Mouse (Mus musculus): Measurements from ENCODE around the gene Ift52.

The Ift52 gene

GRCm38 (mm10) chr2:163016916-163017743, at the start of gene Ift52:
Gene Ift52 (plus strand): TSS chr2:163017354.
- DNase-seq = peak; percentile 95

GRCm38 (mm10) chr2:162968357-162968756, 48.8 kb upstream of the Ift52 start:
- DNase-seq = no peak

- DNase-seq = no peak
Measured at GRCm38 (mm10) chr2:162969101-162969500, 48.1 kb upstream of the Ift52 start.

GRCm38 (mm10) chr2:162970896-162971295, 46.3 kb upstream of the Ift52 start:
- no peak for DNase-seq

GRCm38 (mm10) chr2:162972752-162973151, 44.4 kb upstream of the Ift52 start:
- DNase-seq = no peak

- no peak for DNase-seq
Measured at GRCm38 (mm10) chr2:162973206-162973605, 43.9 kb upstream of the Ift52 start.

- DNase-seq = no peak
Measured at GRCm38 (mm10) chr2:162973637-162974036, 43.5 kb upstream of the Ift52 start.

GRCm38 (mm10) chr2:162975157-162975775, 41.9 kb upstream of the Ift52 start:
- no peak for DNase-seq

GRCm38 (mm10) chr2:162976001-162976400, 41.2 kb upstream of the Ift52 start:
- DNase-seq = no peak

- no peak for DNase-seq
Measured at GRCm38 (mm10) chr2:162984381-162984780, 32.8 kb upstream of the Ift52 start.

GRCm38 (mm10) chr2:162985923-162986322, 31.2 kb upstream of the Ift52 start:
- DNase-seq = no peak

GRCm38 (mm10) chr2:162986764-162987163, 30.4 kb upstream of the Ift52 start:
- DNase-seq = no peak

GRCm38 (mm10) chr2:162987218-162987617, 29.9 kb upstream of the Ift52 start, which contains the start of gene Sgk2:
Gene Sgk2 (plus strand): TSS chr2:162987330.
- DNase-seq = no peak

- DNase-seq = no peak
Measured at GRCm38 (mm10) chr2:162988235-162988634, 28.9 kb upstream of the Ift52 start.

GRCm38 (mm10) chr2:162991394-162992083, 25.6 kb upstream of the Ift52 start:
- DNase-seq = no peak

GRCm38 (mm10) chr2:162992084-162992437, 25.1 kb upstream of the Ift52 start:
- DNase-seq = no peak

GRCm38 (mm10) chr2:162993881-162994616, 23.1 kb upstream of the Ift52 start:
- DNase-seq = no peak

GRCm38 (mm10) chr2:162998528-162999230, 18.5 kb upstream of the Ift52 start:
- DNase-seq = peak; percentile 27

- DNase-seq = no peak
Measured at GRCm38 (mm10) chr2:162999744-163000143, 17.4 kb upstream of the Ift52 start.

GRCm38 (mm10) chr2:163001071-163001470, 16.1 kb upstream of the Ift52 start:
- no peak for DNase-seq

- DNase-seq = no peak
Measured at GRCm38 (mm10) chr2:163007299-163007698, 9.9 kb upstream of the Ift52 start.

GRCm38 (mm10) chr2:163031289-163031688, 14.1 kb downstream of the Ift52 start:
- DNase-seq = no peak

Data from right cerebral cortex, postnatal 25 days (tissue).